Mouse (Mus musculus) heart, adult 18-20 months (tissue): ENCODE data around the gene Sec23b. TPM values are rescaled to one million over a fixed set of nuclear protein-coding genes. Genes with fewer than 3 reads are reported as not detected.
"Not testable (repeated sequence)": the region's sequence is repeated elsewhere in the genome, so short reads cannot be mapped to it uniquely, and the experiment has no call there.

ENCODE experiments used
- DNase-seq, 2 experiments: peaks; one replicate each; pipeline ENCODE4 v3.0.0; 2021 to 2022; ENCODE audit warnings: mixed read lengths in 1 of 2
- long read RNA-seq, 2 experiments: library from polyadenylated mRNA; stranded (forward); transcript quantifications; one replicate each; pipeline ENCODE4 v2.0.0; 2021
- total RNA-seq, 2 experiments: library from RNA; stranded (reverse); gene quantifications; 2 replicates each; pipeline ENCODE4 v1.2.3; 2021

Gene Sec23b
- total RNA-seq: 10 to 100 TPM; 18.9 to 22.2 TPM
- long read RNA-seq, experiment 1, transcript Sec23b-201 (20 exons, 2,779 nt): major isoform, 10 of 40 reads
- long read RNA-seq, experiment 1, partial matches to known transcripts: 11 of 40 reads
- long read RNA-seq, experiment 1, other reads (novel, unspliced or antisense): 19 of 40 reads
- long read RNA-seq, experiment 2, partial matches to known transcripts: 7 of 16 reads
- long read RNA-seq, experiment 2, other reads (novel, unspliced or antisense): 8 of 16 reads

GRCm38 (mm10) chr2:144555820-144556552 lies at the start of gene Sec23b:
Gene Sec23b, plus strand, starts transcription at chr2:144556229.
- DNase-seq: peak; percentile 98 to 99

DNA sequence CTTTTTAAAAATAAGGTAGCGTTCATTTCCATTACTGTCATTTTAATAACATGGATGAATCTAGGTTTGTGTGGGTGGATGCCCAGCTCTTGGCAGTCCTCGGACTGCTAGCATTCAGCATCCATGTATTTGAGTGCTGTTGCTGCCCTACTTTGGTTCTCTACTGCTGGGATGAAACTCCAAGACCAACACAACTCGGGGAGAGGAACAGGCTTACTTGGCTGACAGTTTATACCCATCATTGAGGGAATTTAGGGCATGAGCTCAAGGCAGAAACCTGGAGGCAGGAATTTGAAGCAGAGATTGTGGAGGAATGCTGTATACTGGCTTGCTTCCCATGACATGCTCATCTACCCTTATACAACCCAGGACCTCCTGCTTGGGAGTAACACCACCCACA lies 41.4 kb upstream of the Sec23b start:
- no peak for DNase-seq

- DNase-seq: no peak
Observed at GRCm38 (mm10) chr2:144519772-144520171, 36.3 kb upstream of the Sec23b start.

DNA sequence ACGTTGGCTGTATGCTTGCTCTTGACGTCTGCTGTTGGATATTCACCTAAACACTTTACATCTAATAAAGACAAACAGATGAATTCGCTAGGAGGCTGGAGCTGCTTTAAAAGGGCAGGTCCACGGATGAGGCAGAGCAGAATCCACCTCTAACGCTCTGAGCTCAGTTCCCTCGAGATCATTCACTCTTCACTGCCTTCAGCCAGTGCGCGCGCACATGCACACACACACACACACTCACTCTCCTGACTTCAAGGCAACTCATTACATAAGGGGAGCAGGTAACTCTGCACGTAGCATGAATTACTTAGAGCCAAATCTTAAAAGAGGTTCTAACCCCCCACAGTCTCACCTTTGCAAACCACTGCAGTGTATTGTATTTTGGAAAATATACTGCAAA lies 30.2 kb upstream of the Sec23b start:
- no peak for DNase-seq

GRCm38 (mm10) chr2:144526981-144527820 lies 28.8 kb upstream of the Sec23b start, which contains the start of the genes Dzank1 and Polr3f:
Gene Dzank1, minus strand, starts transcription at chr2:144527414.
Gene Polr3f, plus strand, starts transcription at chr2:144527718.
- peak; percentile 97 to 98 for DNase-seq

- no peak for DNase-seq
Observed at GRCm38 (mm10) chr2:144527821-144528174, 28.2 kb upstream of the Sec23b start.

DNA sequence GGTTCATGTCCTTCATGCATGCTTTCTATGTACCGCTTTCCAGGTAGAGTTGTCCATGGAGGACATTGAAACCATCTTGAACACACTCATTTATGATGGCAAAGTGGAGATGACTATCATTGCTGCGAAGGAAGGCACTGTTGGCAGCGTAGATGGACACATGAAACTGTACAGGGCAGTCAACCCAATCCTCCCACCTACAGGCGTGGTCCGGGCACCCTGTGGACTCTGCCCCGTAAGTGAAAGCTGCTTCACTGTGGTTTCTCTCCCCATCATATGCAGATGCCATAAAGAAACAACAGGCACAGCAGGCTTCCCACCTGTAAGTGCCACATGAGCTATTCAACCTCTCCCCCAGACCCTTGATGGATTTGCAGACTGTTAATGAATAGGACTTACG lies 18.9 kb upstream of the Sec23b start:
- no peak for DNase-seq

- DNase-seq: no peak
Observed at GRCm38 (mm10) chr2:144541246-144541645, 14.8 kb upstream of the Sec23b start.

GRCm38 (mm10) chr2:144543670-144544069 lies 12.4 kb upstream of the Sec23b start:
- DNase-seq: peak; percentile 7 to 26

GRCm38 (mm10) chr2:144544630-144545029 lies 11.4 kb upstream of the Sec23b start:
- peak in 1 of 2 experiments; percentile 7 for DNase-seq

DNA sequence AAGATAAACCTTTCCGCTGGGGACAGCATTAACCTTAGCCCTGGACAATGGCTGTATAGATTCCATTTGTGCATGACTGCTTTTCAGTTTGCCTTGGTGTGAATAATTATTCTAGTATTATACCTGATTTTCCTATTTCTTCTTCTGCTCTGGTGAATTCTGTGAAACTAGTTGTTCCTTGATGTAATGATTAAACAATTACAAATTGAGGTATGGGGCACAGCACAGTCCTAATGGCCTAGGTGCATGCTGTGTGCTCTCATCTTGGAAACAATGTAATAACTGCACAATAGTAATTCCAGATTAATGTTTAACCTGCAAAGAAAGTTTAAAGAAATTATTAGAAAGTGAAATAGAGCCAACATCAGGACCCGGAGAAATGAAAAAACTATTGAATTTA lies 11.0 kb upstream of the Sec23b start:
- DNase-seq: no peak

- DNase-seq: no peak
Observed at GRCm38 (mm10) chr2:144545481-144545880, 10.5 kb upstream of the Sec23b start.

DNA sequence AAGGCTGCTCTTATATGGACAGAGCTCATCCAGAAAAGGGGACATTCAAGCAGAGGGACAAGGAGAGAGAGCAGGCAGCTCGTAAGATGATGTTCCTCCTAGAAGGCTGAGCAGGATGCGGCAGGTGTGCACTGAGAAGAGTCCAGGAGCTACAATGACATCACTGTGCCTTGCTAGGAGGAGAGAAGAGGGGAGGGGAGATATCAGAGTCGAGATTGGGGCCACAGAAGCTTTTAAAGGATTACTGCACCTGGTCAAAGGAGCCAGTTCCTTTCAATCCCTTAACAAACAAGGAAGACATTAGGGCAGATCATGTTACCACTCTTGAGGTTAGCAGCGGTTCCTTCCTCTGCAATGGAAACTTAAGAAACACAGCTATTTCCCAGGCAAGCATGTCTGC lies 8.5 kb upstream of the Sec23b start:
- DNase-seq: no peak

GRCm38 (mm10) chr2:144550529-144550928 lies 5.5 kb upstream of the Sec23b start, which contains the start of gene Rbbp9:
Gene Rbbp9, minus strand, starts transcription at chr2:144550869.
- DNase-seq: peak; percentile 69 to 80

- no peak for DNase-seq
Observed at GRCm38 (mm10) chr2:144553905-144554304, 2.1 kb upstream of the Sec23b start.

DNA sequence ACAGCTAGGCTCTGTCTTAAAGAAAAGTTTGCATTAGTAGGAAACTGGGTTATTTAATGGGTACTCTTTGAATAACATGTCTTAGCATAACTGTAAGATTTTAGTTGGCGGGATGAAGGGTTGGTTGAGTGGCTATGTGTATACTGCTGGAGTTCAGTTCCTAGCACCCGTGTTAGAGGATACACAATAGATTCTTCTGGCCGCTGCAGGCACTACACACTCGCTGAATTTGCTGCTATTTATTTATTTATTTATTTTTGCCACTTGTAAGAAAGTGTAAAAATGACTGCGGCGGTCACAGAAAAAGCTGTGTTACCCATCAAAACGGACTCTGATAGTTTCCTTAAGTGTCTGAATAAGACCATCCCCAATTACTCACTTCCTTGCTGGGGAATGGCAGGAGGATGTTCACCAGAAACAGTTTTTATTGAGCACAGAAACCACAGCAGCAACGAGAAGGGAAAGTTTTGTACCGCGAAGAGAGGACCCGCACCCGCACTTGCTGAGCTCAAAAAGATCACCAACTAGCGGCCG lies 676 bp upstream of the Sec23b start:
- DNase-seq: peak in 1 of 2 experiments; percentile 11

DNA sequence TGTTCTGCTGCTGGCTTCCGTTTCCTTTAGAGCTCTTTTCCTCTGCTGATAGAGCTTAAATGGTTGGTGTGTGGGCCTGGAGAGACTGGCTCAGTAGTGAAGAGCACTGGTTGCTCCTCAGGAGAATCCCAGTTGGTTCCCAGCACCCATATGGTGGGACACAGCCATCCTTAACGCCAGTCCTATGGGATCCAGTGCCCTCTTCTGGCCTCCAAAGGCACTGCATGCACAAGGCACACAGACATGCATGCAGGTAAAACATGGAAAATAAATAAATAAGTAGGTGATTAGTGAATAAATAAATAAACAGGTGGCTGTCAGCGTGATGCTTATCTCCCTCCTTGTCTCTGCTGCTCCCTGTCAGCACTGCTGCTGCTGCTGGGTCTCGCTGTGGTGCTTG lies 32.7 kb downstream of the Sec23b start:
- DNase-seq: no peak

GRCm38 (mm10) chr2:144593036-144593435 lies 37.0 kb downstream of the Sec23b start:
- DNase-seq: not testable (repeated sequence)

- DNase-seq: peak; percentile 87 to 89
Observed at GRCm38 (mm10) chr2:144593951-144594651, 38.1 kb downstream of the Sec23b start, which contains the start of gene Smim26. Gene Smim26, plus strand, starts transcription at chr2:144594054.

DNA sequence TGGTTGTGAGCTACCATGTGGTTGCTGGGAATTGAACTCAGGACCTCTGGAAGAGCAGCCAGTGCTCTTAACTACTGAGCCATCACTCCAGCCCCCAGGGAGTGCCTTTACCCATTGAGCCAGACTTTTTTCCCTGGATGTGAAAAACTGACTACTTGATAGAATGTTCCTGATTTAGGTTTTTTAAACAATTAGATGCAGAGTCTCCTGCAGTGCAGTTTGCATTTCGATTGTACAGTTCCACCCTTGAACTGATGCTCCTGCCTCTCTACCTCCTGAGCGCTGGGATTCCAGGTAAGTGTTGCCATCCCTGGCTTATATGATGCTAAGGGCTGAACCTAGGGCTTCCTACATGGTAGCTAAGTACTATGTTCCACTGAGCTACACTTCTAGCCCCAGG lies 42.0 kb downstream of the Sec23b start:
- DNase-seq: no peak

GRCm38 (mm10) chr2:144599831-144600687 lies 44.0 kb downstream of the Sec23b start, which contains the start of gene Dtd1:
Gene Dtd1, plus strand, starts transcription at chr2:144599897.
- peak; percentile 92 for DNase-seq
